Mouse (Mus musculus) heart, postnatal 36 days (tissue): ENCODE measurements around the gene Arnt2. TPM values are rescaled to one million over a fixed set of nuclear protein-coding genes. Genes with fewer than 3 reads are reported as not detected.

ENCODE experiments used
- DNase-seq, 2 experiments: peaks; one replicate each; pipeline ENCODE4 v3.0.0; 2021 to 2022
- intact Hi-C: fragments of 180-260 bp; cut with DNase I; formaldehyde crosslinking; loops from one replicate; pipeline ENCODE4 v1.15.1; 2025
- total RNA-seq, 2 experiments: library from RNA; stranded (reverse); gene quantifications; 2 replicates each; pipeline ENCODE4 v1.2.3; 2021

Gene Arnt2
- total RNA-seq, 2 experiments from 2014 or later: 0.35 to 0.42 TPM

GRCm38 (mm10) chr7:84401641-84402455, 8.1 kb downstream of the Arnt2 start:
- DNase-seq: no peak
- intact Hi-C loops: no loop called here

- intact Hi-C loops: no loop called here
- no peak for DNase-seq
These were observed 12.7 kb downstream of the Arnt2 start for GRCm38 (mm10) chr7:84397320-84397719.

- no peak for DNase-seq
- intact Hi-C loops: no loop called here
These were observed 13.4 kb downstream of the Arnt2 start for GRCm38 (mm10) chr7:84396581-84396980.

GRCm38 (mm10) chr7:84387826-84388225, 22.1 kb downstream of the Arnt2 start:
- no peak for DNase-seq
- intact Hi-C loops: no loop called here

GRCm38 (mm10) chr7:84386472-84386871, 23.5 kb downstream of the Arnt2 start:
- intact Hi-C loops: no loop called here

GRCm38 (mm10) chr7:84384778-84385177, 25.2 kb downstream of the Arnt2 start:
- no peak for DNase-seq
- intact Hi-C loops: no loop called here

More at GRCm38 (mm10) chr7:84386472-84386871, 23.5 kb downstream of the Arnt2 start:
- no peak for DNase-seq

GRCm38 (mm10) chr7:84384086-84384485, 25.9 kb downstream of the Arnt2 start:
- DNase-seq: no peak
- intact Hi-C loops: no loop called here

- intact Hi-C loops: no loop called here
- no peak for DNase-seq
These were observed 27.6 kb downstream of the Arnt2 start for GRCm38 (mm10) chr7:84382346-84382745.

- intact Hi-C loops: no loop called here
- DNase-seq: no peak
These were observed 29.2 kb downstream of the Arnt2 start for GRCm38 (mm10) chr7:84380810-84381209.

- no peak for DNase-seq
- intact Hi-C loops: no loop called here
These were observed 32.6 kb downstream of the Arnt2 start for GRCm38 (mm10) chr7:84377330-84377729.

GRCm38 (mm10) chr7:84373691-84374090, 36.3 kb downstream of the Arnt2 start:
- intact Hi-C loops: no loop called here
- DNase-seq: no peak

- intact Hi-C loops: no loop called here
- no peak for DNase-seq
These were observed 37.1 kb downstream of the Arnt2 start for GRCm38 (mm10) chr7:84372871-84373270.

- intact Hi-C loops: no loop called here
- DNase-seq: no peak
These were observed 37.7 kb downstream of the Arnt2 start for GRCm38 (mm10) chr7:84372280-84372679.

- intact Hi-C loops: no loop called here
- DNase-seq: no peak
These were observed 38.9 kb downstream of the Arnt2 start for GRCm38 (mm10) chr7:84370911-84371592.

- intact Hi-C loops: no loop called here
- DNase-seq: no peak
These were observed 43.7 kb downstream of the Arnt2 start for GRCm38 (mm10) chr7:84366251-84366650.

- no peak for DNase-seq
These were observed 47.3 kb downstream of the Arnt2 start for GRCm38 (mm10) chr7:84362711-84363110.

GRCm38 (mm10) chr7:84361086-84361684, 48.8 kb downstream of the Arnt2 start:
- no peak for DNase-seq
- intact Hi-C loops: no loop called here

More at GRCm38 (mm10) chr7:84362711-84363110, 47.3 kb downstream of the Arnt2 start:
- intact Hi-C loops: no loop called here

- no peak for DNase-seq
- intact Hi-C loops: no loop called here
These were observed 51.5 kb downstream of the Arnt2 start for GRCm38 (mm10) chr7:84358426-84358825.

GRCm38 (mm10) chr7:84355619-84356570, 54.1 kb downstream of the Arnt2 start:
- peak; percentile 18 to 39 for DNase-seq

GRCm38 (mm10) chr7:84354890-84355289, 55.1 kb downstream of the Arnt2 start:
- intact Hi-C loops: loop anchor here (1.0 kb wide), 1 partner anchor 441 kb away; no protein-coding TSS in a partner anchor
- no peak for DNase-seq

More at GRCm38 (mm10) chr7:84355619-84356570, 54.1 kb downstream of the Arnt2 start:
- intact Hi-C loops: loop anchor here (1.0 kb wide), 3 partner anchors 83 to 442 kb away; partner anchors contain the start of gene Cemip
